Mouse (Mus musculus): ENCODE measurements at regions not wholly inside any gene's neighbourhood (a gene's known extent, or its start where the extent isn't known, plus 50 kb on each side); places are given as distances from the start of the nearest gene placed in this dataset.

DNA sequence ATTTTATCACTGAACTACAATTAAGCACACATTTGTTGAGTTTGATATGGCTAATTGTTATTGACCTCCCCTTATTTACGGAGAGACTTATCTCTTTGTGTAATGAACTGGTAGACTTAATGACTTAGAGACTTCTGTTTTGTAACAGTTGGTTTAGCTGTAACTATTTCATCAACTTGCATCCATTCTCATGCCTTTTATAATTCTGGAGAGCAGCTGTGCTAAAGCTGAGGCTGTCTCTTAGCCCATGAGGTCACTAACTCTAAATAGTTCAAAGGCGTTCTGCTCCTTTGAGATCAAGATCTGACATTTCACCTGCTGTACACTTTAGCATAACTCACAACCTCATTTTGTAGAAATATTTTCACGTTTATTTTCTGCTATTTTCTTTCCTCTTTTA is 541.5 kb upstream of the Mef2c start:
- H3K9me3 ChIP-seq (ENCODE audit: control insufficient read depth, low read length) = no peaks in the 10 kb centered on the region
- H3K4me1 ChIP-seq (ENCODE audit: control insufficient read depth, insufficient read depth, low read length) = no peaks in the 10 kb centered on the region
- ATAC-seq (ENCODE audit: low read depth) (no peak), DNase-seq (ENCODE audit: low spot score) (no peak)
- H3K36me3 ChIP-seq (ENCODE audit: control insufficient read depth, insufficient read depth, low read length) = no peaks in the 10 kb centered on the region
- no peak overlapping the region for H3K4me3 ChIP-seq (ENCODE audit: low read depth, low read length)
- no peak overlapping the region for H3K9ac ChIP-seq (ENCODE audit: low read depth, low read length)
- 68% methylated on average over 3 of the region's 3 CpGs for WGBS
- H3K27ac ChIP-seq (replicated peaks; ENCODE audit: low read depth, low read length) = no peak overlapping the region
- H3K27me3 ChIP-seq (replicated peaks; ENCODE audit: control insufficient read depth, insufficient read depth, low read length) = no peaks in the 10 kb centered on the region
- H3K4me2 ChIP-seq (ENCODE audit: low read depth, low read length) = no peak overlapping the region

DNA sequence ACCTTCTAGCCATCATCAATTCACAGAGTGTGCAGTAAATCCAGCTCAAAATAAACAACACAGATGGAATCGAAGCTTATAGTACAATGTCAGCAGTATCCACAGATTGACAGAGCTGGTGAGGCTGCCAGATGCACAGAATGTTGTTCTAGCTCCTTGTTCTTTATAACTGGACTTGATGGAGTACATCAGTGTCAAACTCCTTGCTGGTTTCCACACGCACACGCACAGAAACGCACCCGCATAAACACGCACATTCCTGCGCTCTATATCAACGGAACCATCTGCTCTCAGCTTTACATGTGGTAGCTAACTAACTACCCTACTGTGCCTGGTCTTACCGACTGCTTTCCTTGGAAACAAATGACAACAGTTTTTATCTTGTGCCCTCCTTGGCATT is 532.1 kb upstream of the Mef2c start:
- no peak overlapping the region for H3K4me3 ChIP-seq (ENCODE audit: low read depth, low read length)
- H3K27me3 ChIP-seq (replicated peaks; ENCODE audit: control insufficient read depth, insufficient read depth, low read length) = no peaks in the 10 kb centered on the region
- no peak overlapping the region for H3K9ac ChIP-seq (ENCODE audit: low read depth, low read length)
- no peak overlapping the region for H3K27ac ChIP-seq (replicated peaks; ENCODE audit: low read depth, low read length)
- ATAC-seq (ENCODE audit: low read depth) = no peak
- no peaks in the 10 kb centered on the region for H3K36me3 ChIP-seq (ENCODE audit: control insufficient read depth, insufficient read depth, low read length)
- no peak for DNase-seq (ENCODE audit: low spot score)
- no peaks in the 10 kb centered on the region for H3K4me1 ChIP-seq (ENCODE audit: control insufficient read depth, insufficient read depth, low read length)
- no peak overlapping the region for H3K4me2 ChIP-seq (ENCODE audit: low read depth, low read length)
- H3K9me3 ChIP-seq (ENCODE audit: control insufficient read depth, low read length) = peaks cover 6% of the 10 kb centered on the region; the same call in 1 of the 2 replicates
- WGBS = 78% methylated on average over 9 of the region's 9 CpGs

DNA sequence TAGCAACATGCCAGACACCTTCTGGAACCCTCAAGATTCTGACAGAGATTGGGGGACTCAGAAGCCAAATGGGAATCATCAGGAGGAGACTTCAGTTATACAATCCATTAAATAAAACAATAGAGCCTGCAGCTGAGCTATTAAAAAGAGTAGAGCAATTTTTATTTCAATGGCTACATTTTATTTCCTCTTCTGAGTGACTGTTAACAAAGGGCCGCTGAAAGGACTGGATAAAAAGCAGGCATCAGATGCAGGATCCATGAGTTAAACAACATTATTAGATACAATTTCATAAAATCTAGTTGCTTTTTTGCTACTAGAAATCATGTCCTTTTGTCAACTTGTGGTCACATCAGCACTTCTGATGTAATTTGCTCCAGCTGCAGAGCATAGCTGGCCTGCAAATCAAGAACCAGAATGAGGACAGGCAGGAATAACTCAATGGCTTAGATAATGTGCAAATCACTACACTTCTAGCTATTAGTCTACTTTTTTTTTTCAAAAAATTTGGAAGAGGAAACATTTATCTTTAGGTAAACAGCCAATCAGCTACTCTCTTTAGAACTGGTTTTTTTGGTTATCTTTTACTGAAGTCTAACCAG is 529.5 kb upstream of the Mef2c start:
- H3K4me2 ChIP-seq (ENCODE audit: low read depth, low read length) = no peak overlapping the region
- DNase-seq (ENCODE audit: low spot score) = no peak
- H3K9me3 ChIP-seq (ENCODE audit: control insufficient read depth, low read length) = no peaks in the 10 kb centered on the region
- WGBS = 73% methylated on average over 1 of the region's 1 CpGs
- H3K36me3 ChIP-seq (ENCODE audit: control insufficient read depth, insufficient read depth, low read length) = no peaks in the 10 kb centered on the region
- no peak for ATAC-seq (ENCODE audit: low read depth)
- no peaks in the 10 kb centered on the region for H3K4me1 ChIP-seq (ENCODE audit: control insufficient read depth, insufficient read depth, low read length)
- no peak overlapping the region for H3K9ac ChIP-seq (ENCODE audit: low read depth, low read length)
- H3K4me3 ChIP-seq (ENCODE audit: low read depth, low read length) = no peak overlapping the region
- no peaks in the 10 kb centered on the region for H3K27me3 ChIP-seq (replicated peaks; ENCODE audit: control insufficient read depth, insufficient read depth, low read length)
- H3K27ac ChIP-seq (replicated peaks; ENCODE audit: low read depth, low read length) = no peak overlapping the region

DNA sequence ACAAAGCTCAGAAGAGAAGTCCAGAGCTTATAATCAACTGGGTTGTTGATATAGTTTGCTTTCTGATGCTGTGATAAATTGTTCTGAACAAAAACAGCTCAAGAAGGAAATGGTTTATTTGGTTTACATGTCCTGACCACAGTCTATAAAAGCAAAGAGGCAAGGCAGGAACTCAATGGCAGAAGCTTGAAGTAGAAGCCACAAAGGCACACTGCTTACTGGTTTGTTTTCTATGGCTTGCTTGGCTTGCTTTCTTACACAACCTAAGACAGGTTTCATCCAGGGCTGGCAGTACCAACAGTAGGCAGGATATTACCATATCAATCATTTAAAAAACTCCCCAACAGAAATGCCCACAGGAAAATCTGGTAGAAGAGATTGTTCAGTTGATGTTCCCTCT is 502.7 kb upstream of the Mef2c start:
- H3K27me3 ChIP-seq (replicated peaks; ENCODE audit: control insufficient read depth, insufficient read depth, low read length) = no peaks in the 10 kb centered on the region
- no peak overlapping the region for H3K4me2 ChIP-seq (ENCODE audit: low read depth, low read length)
- H3K4me3 ChIP-seq (ENCODE audit: low read depth, low read length) = no peak overlapping the region
- no peak overlapping the region for H3K9ac ChIP-seq (ENCODE audit: low read depth, low read length)
- H3K4me1 ChIP-seq (ENCODE audit: control insufficient read depth, insufficient read depth, low read length) = no peaks in the 10 kb centered on the region
- no peaks in the 10 kb centered on the region for H3K36me3 ChIP-seq (ENCODE audit: control insufficient read depth, insufficient read depth, low read length)
- no peak for ATAC-seq (ENCODE audit: low read depth)
- no peak overlapping the region for H3K27ac ChIP-seq (replicated peaks; ENCODE audit: low read depth, low read length)
- no peak for DNase-seq (ENCODE audit: low spot score)
- H3K9me3 ChIP-seq (ENCODE audit: control insufficient read depth, low read length) = no peaks in the 10 kb centered on the region

DNA sequence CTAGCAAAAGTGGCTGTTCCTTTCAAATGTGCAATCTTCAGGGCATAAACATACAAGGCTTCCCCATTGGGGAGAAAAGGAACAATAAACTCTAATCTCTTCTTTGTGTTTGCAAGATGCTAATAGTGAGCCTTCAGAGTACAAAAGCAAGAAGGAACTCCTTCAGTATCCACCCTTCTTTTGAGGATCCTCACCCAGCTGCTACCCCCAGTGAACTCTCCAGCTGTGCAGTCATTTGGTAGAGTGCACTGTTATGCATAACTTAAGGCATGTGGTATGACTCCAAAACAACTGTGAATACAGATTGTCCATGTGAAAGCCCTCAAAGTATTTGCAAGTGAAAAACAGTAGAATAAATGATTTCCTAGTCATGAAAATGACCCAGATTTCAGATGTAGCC is 487.1 kb upstream of the Mef2c start:
- no peaks in the 10 kb centered on the region; the same call in 1 of the 2 replicates for H3K9me3 ChIP-seq (ENCODE audit: control insufficient read depth, low read length)
- ATAC-seq (ENCODE audit: low read depth) (no peak), DNase-seq (ENCODE audit: low spot score) (no peak)
- H3K27ac ChIP-seq (replicated peaks; ENCODE audit: low read depth, low read length) = no peak overlapping the region
- H3K27me3 ChIP-seq (replicated peaks; ENCODE audit: control insufficient read depth, insufficient read depth, low read length) = no peaks in the 10 kb centered on the region
- H3K4me2 ChIP-seq (ENCODE audit: low read depth, low read length) = no peak overlapping the region
- H3K4me1 ChIP-seq (ENCODE audit: control insufficient read depth, insufficient read depth, low read length) = no peaks in the 10 kb centered on the region
- no peak overlapping the region for H3K4me3 ChIP-seq (ENCODE audit: low read depth, low read length)
- no peak overlapping the region for H3K9ac ChIP-seq (ENCODE audit: low read depth, low read length)
- H3K36me3 ChIP-seq (ENCODE audit: control insufficient read depth, insufficient read depth, low read length) = no peaks in the 10 kb centered on the region

DNA sequence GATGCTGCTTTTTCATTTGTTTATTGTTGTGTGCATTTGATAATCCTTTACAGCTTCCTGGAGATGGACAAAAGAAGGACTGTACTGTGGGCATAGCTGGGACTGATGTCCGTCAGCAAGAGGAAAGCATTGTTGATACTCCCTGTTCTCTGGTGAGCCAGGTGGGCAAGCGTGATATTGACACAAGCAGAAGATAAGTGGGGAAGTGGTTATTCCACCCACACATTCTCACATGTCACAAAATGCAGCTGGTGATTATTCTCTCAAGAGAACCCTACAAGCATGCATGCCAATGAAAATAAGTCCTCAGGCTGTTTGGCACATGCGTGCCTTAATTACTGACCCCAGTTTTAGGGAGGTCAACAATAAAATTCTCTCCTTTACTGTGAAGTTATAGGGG is 483.0 kb upstream of the Mef2c start:
- Histone ChIP-seq H3K9me3 (ENCODE audit: control insufficient read depth, low read length) (no peaks in the 10 kb centered on the region), H3K4me1 (ENCODE audit: control insufficient read depth, insufficient read depth, low read length) (no peaks in the 10 kb centered on the region), H3K9ac (ENCODE audit: low read depth, low read length) (no peak overlapping the region), H3K4me3 (ENCODE audit: low read depth, low read length) (no peak overlapping the region), H3K4me2 (ENCODE audit: low read depth, low read length) (no peak overlapping the region), H3K27ac (replicated peaks; ENCODE audit: low read depth, low read length) (no peak overlapping the region), H3K27me3 (replicated peaks; ENCODE audit: control insufficient read depth, insufficient read depth, low read length) (no peaks in the 10 kb centered on the region), H3K36me3 (ENCODE audit: control insufficient read depth, insufficient read depth, low read length) (no peaks in the 10 kb centered on the region)
- no peak for DNase-seq (ENCODE audit: low spot score)
- WGBS = 32% methylated on average over 3 of the region's 3 CpGs
- ATAC-seq (ENCODE audit: low read depth) = no peak

DNA sequence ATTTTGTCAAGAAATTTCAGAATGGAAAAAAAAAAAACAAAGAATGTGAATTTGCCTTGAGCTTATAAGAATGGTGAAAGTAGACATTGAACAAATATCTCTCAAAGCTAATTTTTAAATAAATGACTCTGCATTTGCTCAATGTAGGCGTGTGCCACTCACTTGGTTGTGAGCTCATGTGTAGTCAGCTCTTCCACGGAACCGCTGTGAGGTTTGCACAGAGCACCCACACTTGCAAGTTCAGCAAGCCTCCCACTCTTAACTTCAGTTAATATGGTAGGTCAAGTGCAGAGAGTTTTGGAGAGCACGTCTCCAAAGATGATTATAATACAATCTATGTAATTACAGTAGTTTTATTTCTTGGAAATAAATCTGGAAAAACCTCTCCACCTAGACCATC is 479.9 kb upstream of the Mef2c start:
- no peak overlapping the region for H3K4me2 ChIP-seq (ENCODE audit: low read depth, low read length)
- H3K36me3 ChIP-seq (ENCODE audit: control insufficient read depth, insufficient read depth, low read length) = no peaks in the 10 kb centered on the region
- ATAC-seq (ENCODE audit: low read depth) (no peak), DNase-seq (ENCODE audit: low spot score) (no peak)
- 88% methylated on average over 4 of the region's 4 CpGs for WGBS
- no peak overlapping the region for H3K4me3 ChIP-seq (ENCODE audit: low read depth, low read length)
- H3K4me1 ChIP-seq (ENCODE audit: control insufficient read depth, insufficient read depth, low read length) = no peaks in the 10 kb centered on the region
- H3K27ac ChIP-seq (replicated peaks; ENCODE audit: low read depth, low read length) = no peak overlapping the region
- no peaks in the 10 kb centered on the region for H3K27me3 ChIP-seq (replicated peaks; ENCODE audit: control insufficient read depth, insufficient read depth, low read length)
- H3K9ac ChIP-seq (ENCODE audit: low read depth, low read length) = no peak overlapping the region
- no peaks in the 10 kb centered on the region for H3K9me3 ChIP-seq (ENCODE audit: control insufficient read depth, low read length)

DNA sequence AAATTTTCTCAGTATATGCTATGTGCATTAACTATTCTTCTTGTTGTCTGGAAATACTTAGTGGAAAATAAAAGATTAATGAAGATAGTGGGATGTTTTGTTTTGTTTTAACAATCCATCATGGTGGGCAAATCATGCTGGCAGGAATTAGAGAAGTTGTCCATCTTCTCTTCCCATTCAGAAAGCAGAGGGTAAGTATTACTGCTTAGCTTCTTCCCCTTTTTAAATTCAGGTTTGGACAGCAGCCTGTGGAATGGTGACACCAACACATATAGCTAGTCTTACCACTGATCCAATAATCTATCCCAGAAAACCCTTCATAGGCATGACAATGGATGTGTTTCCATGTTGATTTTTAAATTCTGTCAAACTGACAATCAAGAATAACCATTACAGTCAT is 467.9 kb upstream of the Mef2c start:
- no peak for ATAC-seq (ENCODE audit: low read depth)
- H3K9me3 ChIP-seq (ENCODE audit: control insufficient read depth, low read length) = no peaks in the 10 kb centered on the region

DNA sequence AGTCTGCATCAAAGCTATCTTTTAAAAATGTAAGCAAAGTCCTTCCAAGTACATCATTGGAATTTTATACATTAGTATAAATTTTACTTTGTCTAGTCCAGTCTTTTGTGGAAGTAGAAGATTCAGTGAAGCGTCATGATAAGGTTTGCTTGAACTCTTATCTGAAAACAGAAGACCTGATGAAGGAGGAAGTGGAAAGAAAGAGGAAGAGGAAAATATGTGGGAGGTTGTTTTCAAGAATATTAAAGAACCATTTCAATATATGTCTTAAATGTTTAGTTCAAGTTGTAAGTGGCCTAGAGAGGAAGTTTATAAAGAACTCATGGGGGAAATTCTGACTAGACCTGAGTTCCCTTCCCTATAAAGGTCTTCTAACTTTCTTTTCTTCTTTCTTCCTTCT is 462.3 kb upstream of the Mef2c start:
- H3K36me3 ChIP-seq (ENCODE audit: control insufficient read depth, insufficient read depth, low read length) = no peaks in the 10 kb centered on the region
- no peak overlapping the region for H3K4me3 ChIP-seq (ENCODE audit: low read depth, low read length)
- H3K9ac ChIP-seq (ENCODE audit: low read depth, low read length) = no peak overlapping the region
- H3K27ac ChIP-seq (replicated peaks; ENCODE audit: low read depth, low read length) = no peak overlapping the region
- 82% methylated on average over 1 of the region's 1 CpGs for WGBS
- H3K4me2 ChIP-seq (ENCODE audit: low read depth, low read length) = no peak overlapping the region
- no peak for ATAC-seq (ENCODE audit: low read depth)
- H3K9me3 ChIP-seq (ENCODE audit: control insufficient read depth, low read length) = no peaks in the 10 kb centered on the region
- DNase-seq (ENCODE audit: low spot score) = no peak
- H3K4me1 ChIP-seq (ENCODE audit: control insufficient read depth, insufficient read depth, low read length) = no peaks in the 10 kb centered on the region
- H3K27me3 ChIP-seq (replicated peaks; ENCODE audit: control insufficient read depth, insufficient read depth, low read length) = no peaks in the 10 kb centered on the region

More for the DNA sequence above, 467.9 kb upstream of the Mef2c start:
- H3K27ac ChIP-seq (replicated peaks; ENCODE audit: low read depth, low read length) = no peak overlapping the region
- no peak overlapping the region for H3K4me2 ChIP-seq (ENCODE audit: low read depth, low read length)
- H3K4me1 ChIP-seq (ENCODE audit: control insufficient read depth, insufficient read depth, low read length) = no peaks in the 10 kb centered on the region
- no peak overlapping the region for H3K4me3 ChIP-seq (ENCODE audit: low read depth, low read length)
- no peak for DNase-seq (ENCODE audit: low spot score)
- H3K36me3 ChIP-seq (ENCODE audit: control insufficient read depth, insufficient read depth, low read length) = no peaks in the 10 kb centered on the region
- no peaks in the 10 kb centered on the region for H3K27me3 ChIP-seq (replicated peaks; ENCODE audit: control insufficient read depth, insufficient read depth, low read length)
- H3K9ac ChIP-seq (ENCODE audit: low read depth, low read length) = no peak overlapping the region

Data from embryonic facial prominence, embryonic 14.5 days (tissue).